In the genomic region with DNA sequence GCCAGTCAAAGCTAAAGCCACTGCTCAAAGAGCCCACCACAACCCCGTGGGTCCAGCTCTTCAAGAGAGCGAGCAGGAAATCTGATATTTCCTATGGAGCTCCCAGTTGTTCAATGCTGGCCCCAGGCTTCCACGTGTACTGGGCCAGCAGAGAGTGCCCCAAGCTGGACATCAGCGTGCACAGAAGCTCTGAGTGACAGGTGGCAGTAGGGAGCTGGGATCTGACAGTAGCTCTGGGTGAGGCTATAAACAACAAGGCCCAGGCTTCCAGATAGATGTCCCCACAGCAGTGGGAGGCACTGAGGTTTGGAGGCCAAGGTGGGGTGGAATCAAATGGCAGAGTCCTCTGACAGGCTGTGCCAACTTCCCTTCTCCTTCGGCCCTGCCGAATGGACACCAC, we compare ENCODE assay signal across 13 mouse cellular contexts.
DNase-seq lines count a peak whose midpoint lies in the region; ATAC-seq and TF ChIP-seq lines count a peak whose summit lies in the region.
"Had no signal": no experiment of that assay in that cellular context is flagged by ENCODE, and none has a peak within 500 bp of the region (broad histone marks: within the 10 kb centered on the region; RNA-seq: fewer than 3 reads in every experiment).

No protein-coding gene starts in this region.

- H3K27me3 ChIP-seq in lung, postnatal 0 days (replicated peaks; ENCODE audit: insufficient read depth, low read length) = no peaks in the 10 kb centered on the region
- H3K27me3 ChIP-seq in limb, embryonic 13.5 days = no peaks in the 10 kb centered on the region
- H3K27me3 ChIP-seq in hindbrain, embryonic 16.5 days (replicated peaks; ENCODE audit: control insufficient read depth, insufficient read depth, low read length) = no peaks in the 10 kb centered on the region
- H3K27me3 ChIP-seq: forebrain, embryonic 12.5 days had no signal

- no peak overlapping the region for H3K4me2 ChIP-seq in lung, postnatal 0 days (replicated peaks; ENCODE audit: low read depth, low read length)
- H3K4me2 ChIP-seq in limb, embryonic 13.5 days (replicated peaks) = no peak overlapping the region
- H3K4me2 ChIP-seq in hindbrain, embryonic 16.5 days (ENCODE audit: low read length) = no peak overlapping the region
- H3K4me2 ChIP-seq: forebrain, embryonic 12.5 days had no signal

- ATAC-seq in lung, postnatal 0 days = no peak; the same call in 1 of the 2 replicates
- ATAC-seq in limb, embryonic 13.5 days (ENCODE audit: low FRiP score, low read depth) = no peak
- no peak for ATAC-seq in hindbrain, embryonic 16.5 days
- ATAC-seq: intestine, embryonic 16.5 days had no signal

- H3K9me3 ChIP-seq in lung, postnatal 0 days (ENCODE audit: low read length) = no peaks in the 10 kb centered on the region
- H3K9me3 ChIP-seq in limb, embryonic 13.5 days = no peaks in the 10 kb centered on the region
- no peaks in the 10 kb centered on the region for H3K9me3 ChIP-seq in hindbrain, embryonic 16.5 days (ENCODE audit: control insufficient read depth, low read length)
- H3K9me3 ChIP-seq: forebrain, embryonic 12.5 days had no signal

- no peak overlapping the region for H3K27ac ChIP-seq in lung, postnatal 0 days (ENCODE audit: low read length)
- H3K27ac ChIP-seq in limb, embryonic 13.5 days = 0 out of 2 replicates have a peak overlapping the region, but pooled peaks have one; percentile 11
- no peak overlapping the region for H3K27ac ChIP-seq in hindbrain, embryonic 16.5 days (ENCODE audit: low read depth, low read length)
- H3K27ac ChIP-seq: forebrain, embryonic 12.5 days had no signal

- 50% methylated on average over 6 of the region's 6 CpGs for WGBS in lung, postnatal 0 days
- WGBS in limb, embryonic 13.5 days = 48% methylated on average over 6 of the region's 6 CpGs
- WGBS in hindbrain, embryonic 16.5 days = 76% methylated on average over 6 of the region's 6 CpGs

- peak; percentile 21 to 33 for DNase-seq in heart, postnatal 10 days
- no peak for DNase-seq in heart, adult 9 months (ENCODE audit: low spot score in 2 of 2)
- DNase-seq in lung, postnatal 0 days (ENCODE audit: low spot score) = no peak
- no peak for DNase-seq in lung, postnatal 14 days
- peak; percentile 28 for DNase-seq in embryo, embryonic 11 days
- no peak for DNase-seq in adrenal gland, postnatal 25 days
- DNase-seq: layer of hippocampus, adult 9-11 months; left cerebral cortex, postnatal 4 days; right cerebral cortex, postnatal 25 days had no signal

- intact Hi-C loops in heart, postnatal 10 days (cut with DNase I) = loop anchor here (2.0 kb wide), 1 partner anchor 107 kb away; a partner anchor contains a TSS

- no peaks in the 10 kb centered on the region for H3K4me1 ChIP-seq in lung, postnatal 0 days (ENCODE audit: insufficient read depth, low read depth, low read length)
- H3K4me1 ChIP-seq in limb, embryonic 13.5 days = peaks cover 49% of the 10 kb centered on the region
- H3K4me1 ChIP-seq in hindbrain, embryonic 16.5 days (ENCODE audit: control insufficient read depth, insufficient read depth, low read depth, low read length) = no peaks in the 10 kb centered on the region

- H3K4me3 ChIP-seq in lung, postnatal 0 days (ENCODE audit: low read depth, low read length) = no peak overlapping the region
- H3K4me3 ChIP-seq in limb, embryonic 13.5 days = no peak overlapping the region
- no peak overlapping the region for H3K4me3 ChIP-seq in hindbrain, embryonic 16.5 days (ENCODE audit: low read length)
- H3K4me3 ChIP-seq: forebrain, embryonic 12.5 days had no signal

- no peak for TF ChIP-seq EP300 in lung, postnatal 0 days (IDR thresholded peaks at IDR 0.05)

- TF ChIP-seq CTCF in lung, postnatal 0 days (IDR thresholded peaks at IDR 0.05) = peak; percentile 46

- no peak overlapping the region for H3K9ac ChIP-seq in lung, postnatal 0 days (replicated peaks; ENCODE audit: low read depth)
- 0 out of 2 replicates have a peak overlapping the region, but pooled peaks have one; percentile 45 for H3K9ac ChIP-seq in limb, embryonic 13.5 days
- H3K9ac ChIP-seq in hindbrain, embryonic 16.5 days (ENCODE audit: low read depth, low read length) = no peak overlapping the region
- H3K9ac ChIP-seq: forebrain, embryonic 12.5 days had no signal

- no peaks in the 10 kb centered on the region for H3K36me3 ChIP-seq in lung, postnatal 0 days (ENCODE audit: insufficient read depth, low read length)
- peaks cover 17% of the 10 kb centered on the region for H3K36me3 ChIP-seq in limb, embryonic 13.5 days
- peaks cover 4% of the 10 kb centered on the region; the same call in 1 of the 2 replicates for H3K36me3 ChIP-seq in hindbrain, embryonic 16.5 days (ENCODE audit: control insufficient read depth, insufficient read depth, low read length)

Comparison
In these comparisons a context has a peak if more than half of its experiments do, and no peak if none do; other contexts are left out.
1. DNase-seq: peak in heart, postnatal 10 days (2 of 2) and embryo, embryonic 11 days (single experiment); none in heart, adult 9 months (0 of 2), lung, postnatal 0 days (single experiment), lung, postnatal 14 days (single experiment) and adrenal gland, postnatal 25 days (single experiment).